Mouse (Mus musculus) heart, embryonic 12.5 days (tissue): Measurements from ENCODE around the gene Mbd3l2. TPM values are rescaled to one million over a fixed set of nuclear protein-coding genes. Genes with fewer than 3 reads are reported as not detected.
"Not testable (repeated sequence)": the region's sequence is repeated elsewhere in the genome, so short reads cannot be mapped to it uniquely, and the experiment has no call there.

Experiments used
- ATAC-seq: fragments of 200-750 bp; cut with Nextera tagmentation; 2 replicates; pipeline ENCODE4 v1.8.0; 2017; ENCODE audit warnings: moderate TSS enrichment, moderate library complexity; ENCODE audit not compliant: insufficient number of reproducible peaks, low FRiP score
- H3K27ac ChIP-seq: fragments of 300-500 bp; sonication (generic); 2 replicates; pipeline ENCODE4 v1.5.1; 2016; ENCODE audit warnings: mild to moderate bottlenecking, moderate library complexity; ENCODE audit not compliant: poor library complexity, severe bottlenecking
- H3K27me3 ChIP-seq: fragments of 300-500 bp; sonication (generic); replicated peaks from 2 replicates; pipeline ENCODE4 v1.6.1; 2016; ENCODE audit warnings: mild to moderate bottlenecking, moderate library complexity
- H3K36me3 ChIP-seq: fragments of 300-500 bp; sonication (generic); 2 replicates; pipeline ENCODE4 v1.6.1; 2016; ENCODE audit warnings: mild to moderate bottlenecking, moderate library complexity
- H3K4me1 ChIP-seq: fragments of 300-500 bp; sonication (generic); replicated peaks from 2 replicates; pipeline ENCODE4 v1.6.1; 2016; ENCODE audit warnings: mild to moderate bottlenecking
- H3K4me2 ChIP-seq: fragments of 300-500 bp; sonication (generic); 2 replicates; pipeline ENCODE4 v1.6.1; 2016; ENCODE audit warnings: mild to moderate bottlenecking, moderate library complexity
- H3K4me3 ChIP-seq: fragments of 300-500 bp; sonication (generic); 2 replicates; pipeline ENCODE4 v1.5.1; 2016; ENCODE audit warnings: mild to moderate bottlenecking
- H3K9ac ChIP-seq: fragments of 300-500 bp; sonication (generic); 2 replicates; pipeline ENCODE4 v1.6.1; 2016; ENCODE audit warnings: mild to moderate bottlenecking, moderate library complexity
- H3K9me3 ChIP-seq: fragments of 300-500 bp; sonication (generic); replicated peaks from 2 replicates; pipeline ENCODE4 v1.6.1; 2016; ENCODE audit warnings: mild to moderate bottlenecking, moderate library complexity
- WGBS: fragments of 180-500 bp; shearing (Covaris S2); methylation state at CpG from one replicate; pipeline ENCODE4 v1.1.7; 2016; 5-methylcytosine and 5-hydroxymethylcytosine counted together
- polyA plus RNA-seq: library from polyadenylated mRNA; unstranded; fragments of >200 nt; fragmentation: Nextera tagmentation; extraction: Ambion mirVana; gene quantifications from 2 replicates; pipeline ENCODE4 v1.2.1, GENCODE M21; 2016

The Mbd3l2 gene
- polyA plus RNA-seq: not detected in 2 replicates

GRCm38 (mm10) chr9:18430354-18430753, at the start of gene Mbd3l2:
Mbd3l2 (plus strand) TSS chr9:18430654.
- Histone ChIP-seq H3K36me3 (no peaks in the 10 kb centered on the region), H3K4me3 (no peak within 1 kb of the TSS), H3K9ac (no peak within 1 kb of the TSS), H3K9me3 (no peaks in the 10 kb centered on the region), H3K4me1 (no peaks in the 10 kb centered on the region), H3K27me3 (no peaks in the 10 kb centered on the region), H3K4me2 (no peak within 1 kb of the TSS), H3K27ac (no peak within 1 kb of the TSS)
- no peak for ATAC-seq

GRCm38 (mm10) chr9:18385782-18386181, 44.7 kb upstream of the Mbd3l2 start:
- ATAC-seq: no peak
- 15% methylated on average over 6 of the region's 6 CpGs for WGBS
- Histone ChIP-seq H3K4me1 (peaks cover 4% of the 10 kb centered on the region; the same call in 1 of the 2 replicates), H3K27ac (no peak overlapping the region), H3K4me3 (peak overlapping the region; percentile 24), H3K4me2 (peak overlapping the region; percentile 41), H3K36me3 (no peaks in the 10 kb centered on the region), H3K9ac (peak overlapping the region; percentile 10; the same call in 1 of the 2 replicates), H3K27me3 (no peaks in the 10 kb centered on the region), H3K9me3 (no peaks in the 10 kb centered on the region)

- Histone ChIP-seq H3K4me2 (no peak overlapping the region), H3K27ac (no peak overlapping the region)
- 78% methylated on average over 1 of the region's 1 CpGs for WGBS
These were observed 30.8 kb upstream of the Mbd3l2 start for GRCm38 (mm10) chr9:18399629-18400028.

GRCm38 (mm10) chr9:18402895-18403294, 27.6 kb upstream of the Mbd3l2 start, which contains the start of gene Naalad2:
Naalad2 (minus strand) TSS chr9:18402995.
- not testable (repeated sequence) for H3K9ac ChIP-seq, H3K27me3 ChIP-seq, H3K36me3 ChIP-seq, H3K9me3 ChIP-seq, ATAC-seq, H3K4me3 ChIP-seq, H3K27ac ChIP-seq, H3K4me2 ChIP-seq, H3K4me1 ChIP-seq
- WGBS: 68% methylated on average over 2 of the region's 2 CpGs

More at GRCm38 (mm10) chr9:18399629-18400028, 30.8 kb upstream of the Mbd3l2 start:
- Histone ChIP-seq H3K27me3 (no peaks in the 10 kb centered on the region), H3K36me3 (no peaks in the 10 kb centered on the region), H3K9ac (no peak overlapping the region), H3K9me3 (no peaks in the 10 kb centered on the region), H3K4me1 (no peaks in the 10 kb centered on the region), H3K4me3 (no peak overlapping the region)
- ATAC-seq: no peak

GRCm38 (mm10) chr9:18404118-18404517, 26.3 kb upstream of the Mbd3l2 start, which contains the start of gene Ubtfl1:
Ubtfl1 (plus strand) TSS chr9:18404418.
- Histone ChIP-seq H3K4me3 (no peak within 1 kb of the TSS), H3K9ac (no peak within 1 kb of the TSS), H3K4me2 (no peak within 1 kb of the TSS), H3K27me3 (no peaks in the 10 kb centered on the region), H3K4me1 (no peaks in the 10 kb centered on the region), H3K27ac (no peak within 1 kb of the TSS), H3K36me3 (no peaks in the 10 kb centered on the region), H3K9me3 (no peaks in the 10 kb centered on the region)
- 68% methylated on average over 1 of the region's 1 CpGs for WGBS
- no peak for ATAC-seq

- not testable (repeated sequence) for ATAC-seq, H3K27ac ChIP-seq, H3K4me3 ChIP-seq, H3K9ac ChIP-seq, H3K36me3 ChIP-seq, H3K4me1 ChIP-seq, H3K27me3 ChIP-seq, H3K4me2 ChIP-seq, H3K9me3 ChIP-seq
- WGBS: 76% methylated on average over 4 of the region's 4 CpGs
These were observed 18.1 kb upstream of the Mbd3l2 start for GRCm38 (mm10) chr9:18412371-18412770.

GRCm38 (mm10) chr9:18431687-18432086, 1.2 kb downstream of the Mbd3l2 start:
- 58% methylated on average over 10 of the region's 10 CpGs for WGBS
- Histone ChIP-seq H3K27me3 (no peaks in the 10 kb centered on the region), H3K27ac (no peak overlapping the region), H3K9ac (no peak overlapping the region), H3K4me3 (no peak overlapping the region), H3K36me3 (no peaks in the 10 kb centered on the region), H3K9me3 (no peaks in the 10 kb centered on the region), H3K4me1 (no peaks in the 10 kb centered on the region), H3K4me2 (no peak overlapping the region)
- no peak for ATAC-seq

GRCm38 (mm10) chr9:18456520-18456919, 26.1 kb downstream of the Mbd3l2 start:
- Histone ChIP-seq H3K36me3 (peaks cover 48% of the 10 kb centered on the region), H3K27ac (no peak overlapping the region), H3K9ac (no peak overlapping the region), H3K4me1 (no peaks in the 10 kb centered on the region), H3K9me3 (peaks cover 4% of the 10 kb centered on the region; the same call in 1 of the 2 replicates), H3K4me3 (no peak overlapping the region), H3K27me3 (no peaks in the 10 kb centered on the region), H3K4me2 (no peak overlapping the region)
- WGBS: 80% methylated on average over 4 of the region's 4 CpGs
- ATAC-seq: no peak

- Histone ChIP-seq H3K27ac (no peak overlapping the region), H3K4me3 (no peak overlapping the region), H3K4me1 (no peaks in the 10 kb centered on the region), H3K36me3 (peaks cover 30% of the 10 kb centered on the region), H3K9me3 (peaks cover 9% of the 10 kb centered on the region; the same call in 1 of the 2 replicates), H3K4me2 (no peak overlapping the region), H3K9ac (no peak overlapping the region), H3K27me3 (no peaks in the 10 kb centered on the region)
- WGBS: 79% methylated on average over 3 of the region's 3 CpGs
- no peak for ATAC-seq
These were observed 36.9 kb downstream of the Mbd3l2 start for GRCm38 (mm10) chr9:18467350-18467749.

GRCm38 (mm10) chr9:18468005-18468404, 37.6 kb downstream of the Mbd3l2 start:
- no peak overlapping the region for H3K4me3 ChIP-seq
- no peak overlapping the region for H3K4me2 ChIP-seq
- H3K9me3 ChIP-seq: peaks cover 5% of the 10 kb centered on the region; the same call in 1 of the 2 replicates
- no peak for ATAC-seq
- no peak overlapping the region for H3K9ac ChIP-seq
- 81% methylated on average over 3 of the region's 3 CpGs for WGBS
- no peak overlapping the region for H3K27ac ChIP-seq
- peaks cover 4% of the 10 kb centered on the region for H3K4me1 ChIP-seq
- peaks cover 23% of the 10 kb centered on the region for H3K36me3 ChIP-seq
- H3K27me3 ChIP-seq: no peaks in the 10 kb centered on the region

GRCm38 (mm10) chr9:18473324-18474128, 43.1 kb downstream of the Mbd3l2 start:
- Histone ChIP-seq H3K27ac (peak overlapping the region; percentile 78), H3K9me3 (no peaks in the 10 kb centered on the region), H3K36me3 (0 out of 2 replicates have a peak, but pooled peaks cover under 1% of the 10 kb centered on the region), H3K27me3 (no peaks in the 10 kb centered on the region), H3K4me1 (peaks cover 4% of the 10 kb centered on the region), H3K4me2 (peak overlapping the region; percentile 70), H3K4me3 (peak overlapping the region; percentile 61), H3K9ac (peak overlapping the region; percentile 71)
- 4% methylated on average over 39 of the region's 39 CpGs for WGBS
- peak; percentile 93 for ATAC-seq
